Mouse (Mus musculus) left cerebral cortex, adult 2 months (tissue): Measurements from ENCODE around the gene Zfp109. TPM values are rescaled to one million over a fixed set of nuclear protein-coding genes. Genes with fewer than 3 reads are reported as not detected.

ENCODE experiments used
- DNase-seq, 2 experiments: peaks; one replicate each; pipeline ENCODE4 v3.0.0; 2021 to 2022; ENCODE audit warnings: low spot score in 2 of 2, mixed read lengths in 1 of 2; ENCODE audit errors: extremely low spot score in 1 of 2
- H3K27ac ChIP-seq: fragments of 200-600 bp; 2 replicates; pipeline ENCODE4 v1.8.1; 2022
- H3K4me3 ChIP-seq: fragments of 200-600 bp; 2 replicates; pipeline ENCODE4 v1.8.1; 2022
- CTCF ChIP-seq: fragments of 200-600 bp; IDR thresholded peaks from 2 replicates; pipeline ENCODE4 v1.8.1; 2022; ENCODE audit warnings: antibody characterized with exemption, mild to moderate bottlenecking, moderate library complexity
- intact Hi-C: fragments of 180-260 bp; cut with DNase I; formaldehyde crosslinking; loops from one replicate; pipeline ENCODE4 v1.15.1; 2025
- total RNA-seq, 2 experiments: library from RNA; stranded (reverse); gene quantifications; 2 replicates each; pipeline ENCODE4 v1.2.3; 2021

Gene Zfp109
- total RNA-seq, 2 experiments from 2014 or later, result 10.1 to 10.4 TPM

DNA sequence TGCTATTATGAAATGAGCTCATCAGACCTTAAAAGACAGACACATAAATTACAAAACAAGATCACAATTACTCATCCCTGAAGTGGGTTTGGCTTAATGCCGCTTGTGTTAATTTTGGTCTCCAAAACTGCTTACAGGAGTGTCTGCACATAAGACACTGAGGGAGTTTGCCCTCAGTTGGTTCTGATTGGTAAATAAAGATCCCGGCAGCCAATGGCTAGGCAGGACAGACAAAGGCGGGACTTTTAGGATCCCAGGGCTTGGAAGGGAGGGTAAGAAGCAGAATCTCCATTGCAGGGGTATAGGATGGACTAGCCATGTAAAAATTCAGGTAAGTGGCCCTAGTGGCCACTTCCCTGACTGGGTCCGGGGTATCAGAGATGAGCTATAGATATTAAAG lies 40.4 kb downstream of the Zfp109 start:
- intact Hi-C loops, result no loop called here
- TF ChIP-seq CTCF, result no peak
- Histone ChIP-seq H3K4me3 (no peak overlapping the region), H3K27ac (no peak overlapping the region)
- DNase-seq, result no peak

DNA sequence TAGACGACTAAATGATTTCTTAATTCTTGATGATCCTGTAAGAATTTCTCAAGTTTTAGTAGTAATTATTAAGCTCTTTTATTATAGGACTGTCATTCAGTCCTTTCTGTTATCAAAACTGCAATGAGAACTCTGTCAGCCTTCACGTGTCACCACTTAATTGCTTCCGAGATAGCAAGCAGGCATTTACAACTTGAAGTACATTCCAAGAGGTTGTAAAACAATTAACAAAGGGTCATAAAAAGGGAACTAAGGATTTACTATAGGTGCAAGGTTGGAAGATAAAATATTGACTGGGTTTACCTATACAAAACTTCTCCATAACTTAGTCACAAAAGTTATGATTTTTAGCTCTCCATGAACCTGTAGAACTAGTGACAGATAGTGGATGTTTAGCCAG lies 44.2 kb downstream of the Zfp109 start:
- no peak overlapping the region for H3K27ac ChIP-seq
- intact Hi-C loops, result no loop called here
- TF ChIP-seq CTCF, result no peak
- H3K4me3 ChIP-seq, result no peak overlapping the region
- DNase-seq, result no peak

DNA sequence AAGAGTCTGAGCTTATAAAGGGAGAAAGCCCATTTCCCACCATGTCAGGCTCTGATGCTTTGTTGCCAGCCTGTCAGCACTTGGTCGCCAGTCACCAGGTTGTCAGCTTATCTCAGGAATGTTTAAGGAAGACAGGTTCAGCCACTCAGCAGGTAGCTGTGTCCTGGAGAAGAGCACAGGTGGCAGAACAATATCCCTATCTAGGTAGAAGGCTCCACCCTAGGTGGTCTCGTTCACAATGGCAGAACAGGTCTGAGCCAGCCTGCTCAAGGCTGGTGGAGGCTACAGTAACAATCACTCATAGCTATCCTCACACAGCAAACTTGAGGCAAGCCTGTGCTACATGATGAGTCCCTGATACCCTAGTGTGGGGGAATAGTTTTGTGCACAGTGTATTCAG lies 46.0 kb downstream of the Zfp109 start:
- intact Hi-C loops, result no loop called here
- no peak overlapping the region for H3K4me3 ChIP-seq
- no peak overlapping the region for H3K27ac ChIP-seq
- no peak for DNase-seq
- TF ChIP-seq CTCF, result no peak

DNA sequence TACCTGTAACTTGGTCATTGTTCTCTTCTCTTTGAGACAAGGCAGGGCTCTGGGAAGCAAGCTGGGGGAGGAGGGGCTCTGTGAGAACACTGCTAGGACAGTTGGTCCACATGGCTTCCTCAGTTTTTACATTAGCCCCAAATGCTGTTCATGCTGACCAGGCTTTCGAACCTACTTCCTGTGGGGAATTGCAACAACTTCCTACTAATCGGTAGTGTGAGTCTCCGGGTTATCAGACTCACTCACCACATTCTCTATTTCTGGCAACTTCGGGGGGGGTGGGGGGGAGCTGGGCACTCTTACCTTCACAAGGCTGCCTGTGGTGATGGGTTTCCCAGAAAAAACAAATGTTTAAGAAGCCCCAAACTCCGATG lies 47.8 kb downstream of the Zfp109 start:
- H3K27ac ChIP-seq, result no peak overlapping the region
- no peak for DNase-seq
- intact Hi-C loops, result no loop called here
- TF ChIP-seq CTCF, result no peak
- H3K4me3 ChIP-seq, result no peak overlapping the region

DNA sequence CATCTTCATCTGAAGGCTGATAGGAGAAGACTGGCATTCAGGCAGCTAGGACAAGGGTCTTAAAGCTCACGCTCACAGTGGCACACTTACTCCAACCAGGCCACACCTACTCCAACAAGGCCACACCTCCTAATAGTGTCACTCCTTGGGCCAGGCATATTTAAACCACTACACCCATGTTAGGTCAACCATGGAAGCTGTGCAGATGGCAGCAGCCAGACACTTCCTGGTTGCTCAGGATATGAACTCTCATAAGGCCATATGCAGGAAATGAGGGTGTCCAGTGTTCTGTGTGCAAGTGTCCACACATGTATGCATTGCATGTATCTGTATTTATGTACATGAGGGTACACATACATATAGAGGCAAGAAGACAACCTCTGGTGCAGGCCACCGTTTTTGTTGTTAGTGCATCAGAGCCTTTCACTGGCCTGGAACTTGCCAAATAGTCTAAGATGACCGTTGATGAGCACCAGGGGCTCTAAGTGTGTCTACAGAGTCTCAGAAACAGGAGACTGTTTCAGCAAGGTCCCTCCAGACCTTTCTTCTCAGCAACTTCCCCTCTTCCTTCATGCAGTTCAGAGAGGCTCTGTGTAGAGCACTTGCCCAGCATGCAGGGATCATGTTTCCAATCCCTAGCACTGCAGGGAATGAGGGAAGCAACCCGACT lies 48.3 kb downstream of the Zfp109 start:
- H3K4me3 ChIP-seq, result no peak overlapping the region

DNA sequence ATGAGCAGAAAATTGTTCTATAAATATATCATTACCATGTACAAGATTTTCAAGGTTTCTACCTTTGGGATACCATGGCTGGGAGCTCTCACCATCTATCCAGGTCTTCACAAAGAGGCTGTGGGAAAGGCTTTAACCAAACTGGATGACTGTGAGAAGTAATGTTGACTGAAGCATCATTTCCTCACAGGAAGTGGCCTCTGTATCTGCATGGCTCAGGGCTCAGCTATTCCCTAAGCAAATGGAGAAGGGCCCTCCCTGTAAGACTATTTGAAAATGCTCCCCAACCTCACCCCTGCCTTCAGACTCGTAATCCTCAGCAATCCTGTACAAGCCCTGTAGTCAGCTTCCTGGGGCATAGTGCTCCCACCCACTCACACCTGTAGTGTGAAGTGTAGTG lies 49.7 kb downstream of the Zfp109 start:
- H3K4me3 ChIP-seq, result no peak overlapping the region
- H3K27ac ChIP-seq, result no peak overlapping the region
- intact Hi-C loops, result no loop called here
- no peak for TF ChIP-seq CTCF
- no peak for DNase-seq

More for the DNA sequence above, 48.3 kb downstream of the Zfp109 start:
- no peak overlapping the region for H3K27ac ChIP-seq
- intact Hi-C loops, result no loop called here
- DNase-seq, result no peak
- TF ChIP-seq CTCF, result no peak

Other genes starting within 250 kb of the Zfp109 start
- gene V1rd19, start 235.9 kb downstream of the Zfp109 start, total RNA-seq, result not detected
- gene Vmn1r183, start 184.3 kb downstream of the Zfp109 start, total RNA-seq, result not detected
- gene Zfp180, start 155.6 kb downstream of the Zfp109 start, total RNA-seq, result 10 to 100 TPM; 60.4 to 66.6 TPM
- gene Zfp112, start 125.2 kb downstream of the Zfp109 start, total RNA-seq, result 10 to 100 TPM in 1 of 2 experiments, 1 to 10 TPM in 1; 10.0 to 11.9 TPM
- 10 to 100 TPM; 22.0 to 23.1 TPM for gene Zfp235, start 103.4 kb downstream of the Zfp109 start, total RNA-seq
- 1 to 10 TPM; 2.7 to 4.5 TPM for gene Zfp114, start 62.5 kb downstream of the Zfp109 start, total RNA-seq
- 10 to 100 TPM; 12.8 to 15.1 TPM for gene Zfp111, start 26.1 kb downstream of the Zfp109 start, total RNA-seq
- gene Zfp108, start 17.2 kb upstream of the Zfp109 start, total RNA-seq, result 1 to 10 TPM; 8.7 to 9.2 TPM
- 10 to 100 TPM; 12.8 to 18.3 TPM for gene Zfp93, start 32.9 kb upstream of the Zfp109 start, total RNA-seq
- gene Zfp61, start 63.7 kb upstream of the Zfp109 start, total RNA-seq, result 10 to 100 TPM; 19.4 to 21.5 TPM
- gene Zfp94, start 79.1 kb upstream of the Zfp109 start, total RNA-seq, result 10 to 100 TPM; 14.0 to 14.5 TPM
- gene Tescl, start 96.4 kb upstream of the Zfp109 start, total RNA-seq, result not detected
- not detected for gene Lypd5, start 111.6 kb upstream of the Zfp109 start, total RNA-seq
- gene Kcnn4, start 132.7 kb upstream of the Zfp109 start, total RNA-seq, result under 1 TPM; 0.19 to 0.45 TPM
- gene Smg9, start 162.1 kb upstream of the Zfp109 start, total RNA-seq, result 10 to 100 TPM; 43.7 to 47.5 TPM
- under 1 TPM in 1 of 2 experiments, not detected in 1; 0.77 TPM for gene Irgc1, start 214.7 kb upstream of the Zfp109 start, total RNA-seq
- 1 to 10 TPM; 1.0 to 1.1 TPM for gene Plaur, start 224.9 kb upstream of the Zfp109 start, total RNA-seq
- gene Cadm4, start 244.5 kb upstream of the Zfp109 start, total RNA-seq, result 100 to 1,000 TPM; 213 to 219 TPM